Mouse (Mus musculus) MEL (cell line): ENCODE measurements at regions not wholly inside any gene's neighbourhood (a gene's known extent, or its start where the extent isn't known, plus 50 kb on each side); places are given as distances from the start of the nearest gene placed in this dataset.

ENCODE experiments used
- DNase-seq: peaks from one replicate; pipeline ENCODE4 v3.0.0; 2011; ENCODE audit warnings: low read depth, low spot score
- H3K27ac ChIP-seq: 2 replicates; pipeline ENCODE4 v1.5.1; 2012; ENCODE audit warnings: low read depth, mild to moderate bottlenecking, control low read depth, low read length, moderate library complexity; ENCODE audit not compliant: control insufficient read depth
- H3K27me3 ChIP-seq, 2 experiments: fragments of 150-350 bp in 1 of 2; sonication (generic) in 1 of 2; 2 replicates each; pipeline ENCODE4 v1.6.1; 2012; ENCODE audit warnings: low read length in 2 of 2, mild to moderate bottlenecking in 2 of 2, improper control_type of control experiment in 1 of 2, moderate library complexity in 1 of 2; ENCODE audit not compliant: insufficient read depth in 2 of 2, control insufficient read depth in 1 of 2
- H3K36me3 ChIP-seq, 2 experiments: 2 replicates each; pipeline ENCODE4 v1.6.1; 2012 to 2014; ENCODE audit warnings: low read length in 2 of 2, improper control_type of control experiment in 1 of 2, inconsistent platforms in 1 of 2, mild to moderate bottlenecking in 1 of 2; ENCODE audit not compliant: insufficient read depth in 2 of 2, control insufficient read depth in 1 of 2
- H3K4me1 ChIP-seq, 2 experiments: fragments of 150-350 bp in 1 of 2; sonication (generic) in 1 of 2; 2 replicates each; pipeline ENCODE4 v1.6.1; 2012; ENCODE audit warnings: low read length in 2 of 2, improper control_type of control experiment in 1 of 2, mild to moderate bottlenecking in 1 of 2; ENCODE audit not compliant: insufficient read depth in 2 of 2, control insufficient read depth in 1 of 2
- H3K4me3 ChIP-seq, 2 experiments: fragments of 150-350 bp in 1 of 2; sonication (generic) in 1 of 2; 2 replicates each; pipeline ENCODE4 v1.5.1; 2012; ENCODE audit warnings: low read depth in 2 of 2, low read length in 2 of 2, mild to moderate bottlenecking in 2 of 2, moderate library complexity in 2 of 2, control low read depth in 1 of 2, improper control_type of control experiment in 1 of 2; ENCODE audit not compliant: control insufficient read depth in 1 of 2, insufficient read depth in 1 of 2
- H3K79me2 ChIP-seq: 2 replicates; pipeline ENCODE4 v1.6.1; 2012; ENCODE audit warnings: mild to moderate bottlenecking, low read length, moderate library complexity; ENCODE audit not compliant: control insufficient read depth, poor library complexity, insufficient read depth
- H3K9ac ChIP-seq: 2 replicates; pipeline ENCODE4 v1.6.1; 2012; ENCODE audit warnings: low read depth, mild to moderate bottlenecking, control low read depth, low read length, moderate library complexity; ENCODE audit not compliant: control insufficient read depth, poor library complexity, severe bottlenecking
- H3K9me3 ChIP-seq: fragments of 150-350 bp; sonication (generic); replicated peaks from 2 replicates; pipeline ENCODE4 v1.6.1; 2012; ENCODE audit warnings: mild to moderate bottlenecking, low read length, improper control_type of control experiment, moderate library complexity; ENCODE audit not compliant: insufficient read depth
- BHLHE40 ChIP-seq: IDR thresholded peaks from 2 replicates; pipeline ENCODE4 v1.6.1; 2012; ENCODE audit warnings: low read depth, mild to moderate bottlenecking, inconsistent platforms, low read length, improper control_type of control experiment, borderline replicate concordance
- CHD1 ChIP-seq: IDR thresholded peaks from 2 replicates; pipeline ENCODE4 v1.6.1; 2012; ENCODE audit warnings: low read depth, mild to moderate bottlenecking, inconsistent platforms, low read length, improper control_type of control experiment
- E2F4 ChIP-seq: IDR thresholded peaks from 2 replicates; pipeline ENCODE4 v1.6.1; 2011; ENCODE audit warnings: low read depth, low read length, improper control_type of control experiment, borderline replicate concordance
- ELF1 ChIP-seq: IDR thresholded peaks from 2 replicates; pipeline ENCODE4 v1.6.1; 2014; ENCODE audit warnings: low read depth, mild to moderate bottlenecking, inconsistent platforms, low read length, improper control_type of control experiment, moderate library complexity
- ETS1 ChIP-seq: IDR thresholded peaks from 2 replicates; pipeline ENCODE4 v1.6.1; 2012; ENCODE audit warnings: low read depth, mild to moderate bottlenecking, inconsistent platforms, low read length, improper control_type of control experiment, moderate library complexity
- GATA1 ChIP-seq: IDR thresholded peaks from 2 replicates; pipeline ENCODE4 v1.6.1; 2011; ENCODE audit warnings: low read depth, low read length, improper control_type of control experiment
- JUND ChIP-seq: IDR thresholded peaks from 2 replicates; pipeline ENCODE4 v1.6.1; 2011; ENCODE audit warnings: low read depth, mild to moderate bottlenecking, improper control_type of control experiment, low read length
- MAX ChIP-seq: IDR thresholded peaks from 2 replicates; pipeline ENCODE4 v1.6.1; 2011; ENCODE audit warnings: low read length, improper control_type of control experiment
- MAZ ChIP-seq: IDR thresholded peaks from 2 replicates; pipeline ENCODE4 v1.6.1; 2012; ENCODE audit warnings: low read depth, mild to moderate bottlenecking, inconsistent platforms, low read length, improper control_type of control experiment
- MXI1 ChIP-seq: IDR thresholded peaks from 2 replicates; pipeline ENCODE4 v1.6.1; 2011; ENCODE audit warnings: mild to moderate bottlenecking, low read depth, low read length, improper control_type of control experiment
- MYB ChIP-seq: IDR thresholded peaks from 2 replicates; pipeline ENCODE4 v1.6.1; 2011; ENCODE audit warnings: mild to moderate bottlenecking, low read depth, low read length, improper control_type of control experiment
- NRF1 ChIP-seq: IDR thresholded peaks from 2 replicates; pipeline ENCODE4 v1.6.1; 2014; ENCODE audit warnings: low read depth, mild to moderate bottlenecking, inconsistent platforms, low read length, improper control_type of control experiment, moderate library complexity; ENCODE audit not compliant: poor library complexity, insufficient read depth, severe bottlenecking
- POLR2A ChIP-seq, 2 experiments: IDR thresholded peaks; 2 replicates each; pipeline ENCODE4 v1.6.1; 2011 to 2012; ENCODE audit warnings: low read length in 2 of 2, mild to moderate bottlenecking in 2 of 2, control low read depth in 1 of 2, improper control_type of control experiment in 1 of 2, low read depth in 1 of 2, moderate library complexity in 1 of 2; ENCODE audit not compliant: control insufficient read depth in 1 of 2, insufficient read depth in 1 of 2, poor library complexity in 1 of 2
- RCOR1 ChIP-seq: IDR thresholded peaks from 2 replicates; pipeline ENCODE4 v1.6.1; 2012; ENCODE audit warnings: low read depth, mild to moderate bottlenecking, inconsistent platforms, low read length, improper control_type of control experiment
- SIN3A ChIP-seq: IDR thresholded peaks from 2 replicates; pipeline ENCODE4 v1.6.1; 2012; ENCODE audit warnings: low read length, improper control_type of control experiment, inconsistent platforms
- TAL1 ChIP-seq: IDR thresholded peaks from 2 replicates; pipeline ENCODE4 v1.6.1; 2012; ENCODE audit warnings: mild to moderate bottlenecking, inconsistent platforms, low read length, moderate library complexity, mixed read lengths
- TBP ChIP-seq: IDR thresholded peaks from 2 replicates; pipeline ENCODE4 v1.8.0; 2011; ENCODE audit warnings: low read depth, low read length, improper control_type of control experiment
- TCF12 ChIP-seq: IDR thresholded peaks from 2 replicates; pipeline ENCODE4 v1.6.1; 2014; ENCODE audit warnings: low read depth, mild to moderate bottlenecking, inconsistent platforms, low read length, improper control_type of control experiment, moderate library complexity
- UBTF ChIP-seq: IDR thresholded peaks from 2 replicates; pipeline ENCODE4 v1.6.1; 2012; ENCODE audit warnings: low read depth, mild to moderate bottlenecking, inconsistent platforms, low read length, improper control_type of control experiment, moderate library complexity, borderline replicate concordance; ENCODE audit not compliant: insufficient read depth
- USF1 ChIP-seq: IDR thresholded peaks from 2 replicates; pipeline ENCODE4 v1.6.1; 2014; ENCODE audit warnings: low read depth, mild to moderate bottlenecking, inconsistent platforms, low read length, improper control_type of control experiment, moderate library complexity
- ZC3H11A ChIP-seq: IDR thresholded peaks from 2 replicates; pipeline ENCODE4 v1.6.1; 2012; ENCODE audit warnings: low read depth, mild to moderate bottlenecking, inconsistent platforms, low read length, improper control_type of control experiment
- ZKSCAN1 ChIP-seq: IDR thresholded peaks from 2 replicates; pipeline ENCODE4 v1.6.1; 2012; ENCODE audit warnings: low read depth, mild to moderate bottlenecking, inconsistent platforms, low read length, improper control_type of control experiment, moderate library complexity
- ZNF384 ChIP-seq: IDR thresholded peaks from 2 replicates; pipeline ENCODE4 v1.6.1; 2012; ENCODE audit warnings: low read depth, mild to moderate bottlenecking, inconsistent platforms, low read length, improper control_type of control experiment

- Histone ChIP-seq H3K79me2 (no peaks in the 10 kb centered on the region), H3K9me3 (no peaks in the 10 kb centered on the region), H3K27ac (no peak overlapping the region), H3K4me3 (no peak overlapping the region), H3K4me1 (no peaks in the 10 kb centered on the region), H3K36me3 (no peaks in the 10 kb centered on the region), H3K9ac (no peak overlapping the region), H3K27me3 (no peaks in the 10 kb centered on the region)
- DNase-seq: no peak
- TF ChIP-seq E2F4: no peak
- TF ChIP-seq UBTF: no peak
- TF ChIP-seq MAX: no peak
- TF ChIP-seq MXI1: no peak
These were observed 267.4 kb downstream of the Pax3 start for GRCm38 (mm10) chr1:77929552-77929951.

- Histone ChIP-seq H3K27ac (no peak overlapping the region), H3K9me3 (no peaks in the 10 kb centered on the region), H3K4me3 (no peak overlapping the region), H3K4me1 (no peaks in the 10 kb centered on the region), H3K79me2 (no peaks in the 10 kb centered on the region), H3K36me3 (no peaks in the 10 kb centered on the region), H3K27me3 (no peaks in the 10 kb centered on the region), H3K9ac (no peak overlapping the region)
- TF ChIP-seq MAZ (no peak), MYB (no peak), RCOR1 (no peak), TCF12 (no peak), ETS1 (no peak), NRF1 (no peak), ZC3H11A (no peak), GATA1 (no peak), JUND (no peak), POLR2A (IDR thresholded peaks at IDR 0.05; ENCODE audit: control insufficient read depth in 1 of 2, insufficient read depth in 1 of 2, low read depth in 1 of 2, low read length in 2 of 2, poor library complexity in 1 of 2) (no peak), SIN3A (no peak), USF1 (no peak), ZKSCAN1 (no peak), CHD1 (no peak), ZNF384 (no peak), ELF1 (no peak), TBP (no peak), TAL1 (no peak), BHLHE40 (no peak)
- no peak for DNase-seq
These were observed 270.8 kb downstream of the Pax3 start for GRCm38 (mm10) chr1:77926146-77926545.
